Mouse (Mus musculus) cerebellum, adult 2 months (tissue): ENCODE measurements at regions not wholly inside any gene's neighbourhood (a gene's known extent, or its start where the extent isn't known, plus 50 kb on each side); places are given as distances from the start of the nearest gene placed in this dataset.

Experiments used
- CTCF ChIP-seq: fragments of 200-500 bp; IDR thresholded peaks from 2 replicates; pipeline ENCODE4 v1.5.1; 2011; ENCODE audit warnings: low read depth, mild to moderate bottlenecking, control low read depth, low read length, moderate library complexity, borderline replicate concordance; ENCODE audit not compliant: insufficient read depth
- POLR2A ChIP-seq: fragments of 200-500 bp; IDR thresholded peaks from 2 replicates; pipeline ENCODE4 v1.6.1; 2011; ENCODE audit warnings: low read length, control low read depth, borderline replicate concordance; ENCODE audit not compliant: insufficient read depth

DNA sequence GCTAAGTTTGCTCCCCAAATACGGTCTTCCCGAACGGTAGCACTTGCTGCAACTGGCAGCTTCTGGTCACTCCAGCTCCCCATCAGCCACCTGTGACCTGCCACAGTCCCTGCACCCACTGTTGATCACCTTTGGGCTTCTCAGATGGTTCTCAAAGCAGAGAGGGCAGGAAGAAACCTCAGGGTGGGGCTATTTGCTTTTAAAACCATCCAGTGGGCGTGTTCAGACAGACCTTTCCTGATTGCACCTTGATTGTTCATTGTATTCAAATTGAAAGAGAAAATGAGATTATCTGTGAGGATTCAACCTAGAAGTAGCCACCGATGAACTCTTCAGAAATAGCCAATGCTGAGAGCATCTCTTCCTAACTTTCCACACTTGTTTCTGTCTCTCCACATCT lies 60.3 kb upstream of the Lrpprc start:
- TF ChIP-seq CTCF (no peak), POLR2A (no peak)
